Mouse (Mus musculus): ENCODE measurements around the gene Fras1.

GRCm38 (mm10) chr5:96708515-96708914, 334.8 kb downstream of the Fras1 start:
- TF ChIP-seq TCF12 (IDR thresholded peaks at IDR 0.05; ENCODE audit: insufficient read depth, poor library complexity, severe bottlenecking) (no peak), POLR2A (IDR thresholded peaks at IDR 0.05; ENCODE audit: insufficient read length, low read depth) (no peak), MAX (IDR thresholded peaks at IDR 0.05; ENCODE audit: low read depth) (no peak), USF1 (IDR thresholded peaks at IDR 0.05; ENCODE audit: low read depth) (no peak), MYOG (IDR thresholded peaks at IDR 0.05; ENCODE audit: control insufficient read depth in 1 of 3, insufficient read depth in 1 of 3, insufficient read length in 2 of 3, low read depth in 2 of 3) (no peak), E2F4 (IDR thresholded peaks at IDR 0.05; ENCODE audit: insufficient read depth) (no peak), REST (IDR thresholded peaks at IDR 0.05; ENCODE audit: insufficient read depth, insufficient read length) (no peak), CEBPB (IDR thresholded peaks at IDR 0.05; ENCODE audit: insufficient read depth, poor library complexity, severe bottlenecking) (no peak), POLR2AphosphoS2 (IDR thresholded peaks at IDR 0.05; ENCODE audit: insufficient read length, low read depth) (no peak), MYOD1 (IDR thresholded peaks at IDR 0.05; ENCODE audit: control insufficient read depth in 1 of 3, insufficient read length in 2 of 3, low read depth in 2 of 3) (no peak), TCF3 (IDR thresholded peaks at IDR 0.05; ENCODE audit: insufficient read length, low read depth) (no peak), SRF (IDR thresholded peaks at IDR 0.05; ENCODE audit: control insufficient read depth, insufficient read length, low read depth) (no peak)
